Mouse (Mus musculus): ENCODE data around the gene Cyb5r3.
"Not testable (repeated sequence)": the region's sequence is repeated elsewhere in the genome, so short reads cannot be mapped to it uniquely, and the experiment has no call there.

Gene Cyb5r3

DNA sequence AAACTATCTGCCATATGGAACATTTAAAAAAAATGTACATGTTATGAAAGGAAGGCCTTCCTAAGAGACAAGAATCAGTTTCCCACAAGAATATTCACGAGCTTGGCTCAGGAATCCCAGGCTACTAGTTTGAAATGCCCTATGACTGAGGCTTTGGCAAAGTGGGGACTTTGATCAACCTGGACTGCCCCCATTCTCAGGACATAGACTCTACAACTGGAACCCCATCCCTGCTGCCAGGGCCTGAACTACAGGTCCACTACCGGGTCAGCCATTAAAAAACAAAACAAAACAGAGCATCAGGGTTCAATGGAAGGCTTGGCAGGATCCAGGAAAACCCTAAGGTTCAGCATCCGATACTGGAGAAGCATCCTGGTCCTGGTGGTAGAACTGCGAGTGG is 21.7 kb downstream of the Cyb5r3 start:
- no peak for DNase-seq (ENCODE audit: low spot score in 2 of 2)

DNA sequence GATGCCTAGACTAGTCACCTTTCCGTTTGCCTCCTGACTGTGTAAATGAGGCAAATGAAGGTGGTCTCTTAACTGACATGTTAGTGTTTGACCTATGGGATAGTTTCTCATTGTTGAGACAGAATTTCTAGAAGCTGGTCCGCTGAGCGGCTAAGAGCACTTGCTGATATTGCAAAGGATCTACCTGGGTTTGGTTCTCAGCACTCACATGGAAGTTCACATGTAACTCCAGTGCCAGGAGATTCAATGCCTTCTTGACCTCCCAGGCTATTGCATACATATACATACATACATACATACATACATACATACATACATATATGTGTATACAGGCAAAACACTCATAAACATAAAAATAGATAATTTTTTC is 22.3 kb downstream of the Cyb5r3 start:
- DNase-seq (ENCODE audit: low spot score in 2 of 2): no peak

DNA sequence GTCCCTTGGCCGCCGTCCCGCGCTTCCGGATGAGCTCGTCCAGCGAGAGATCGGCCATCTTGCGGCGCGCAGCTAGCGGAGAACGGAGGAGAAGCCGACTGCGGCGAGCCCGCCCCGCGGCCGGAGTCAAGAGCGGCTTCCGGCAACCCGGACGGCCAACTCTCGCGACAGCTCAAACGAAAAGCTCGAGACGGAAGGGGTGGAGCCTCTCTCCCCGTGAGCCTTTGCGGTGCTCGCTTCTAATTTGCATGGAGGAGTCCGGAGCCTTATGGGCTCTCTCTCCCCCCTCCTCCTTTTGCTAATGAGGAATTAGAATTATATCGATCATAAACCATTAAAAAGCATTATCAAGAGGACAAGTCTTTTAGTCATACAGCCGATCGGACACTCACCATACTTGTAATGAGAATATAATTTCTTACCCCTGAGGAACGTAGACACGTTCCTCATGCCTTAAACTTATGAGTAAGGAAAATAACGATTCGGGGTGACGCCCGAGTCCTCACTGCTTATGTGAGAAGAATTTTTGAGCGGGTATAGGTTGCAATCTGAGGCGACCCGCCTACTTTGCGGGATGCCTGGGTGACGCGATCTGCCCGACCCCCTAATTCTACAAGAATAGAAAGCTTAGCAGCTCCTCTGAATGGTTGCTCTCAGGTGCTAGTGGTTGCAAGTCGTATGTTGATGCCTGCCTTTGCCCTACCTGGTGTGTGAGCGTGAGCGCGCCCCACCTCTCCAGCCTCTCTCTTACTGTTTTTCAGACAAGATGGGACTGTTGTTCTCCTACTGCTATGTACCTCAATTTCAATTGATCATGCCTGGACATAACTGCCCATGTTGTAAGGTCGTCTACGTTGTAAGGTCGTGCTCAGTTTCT is 23.0 kb downstream of the Cyb5r3 start, which contains the start of gene Poldip3:
TSS of gene Poldip3 (minus strand) at position 189 of the 877 bp plus-strand sequence.
- DNase-seq (ENCODE audit: low spot score in 2 of 2): peak; percentile 97 to 98

DNA sequence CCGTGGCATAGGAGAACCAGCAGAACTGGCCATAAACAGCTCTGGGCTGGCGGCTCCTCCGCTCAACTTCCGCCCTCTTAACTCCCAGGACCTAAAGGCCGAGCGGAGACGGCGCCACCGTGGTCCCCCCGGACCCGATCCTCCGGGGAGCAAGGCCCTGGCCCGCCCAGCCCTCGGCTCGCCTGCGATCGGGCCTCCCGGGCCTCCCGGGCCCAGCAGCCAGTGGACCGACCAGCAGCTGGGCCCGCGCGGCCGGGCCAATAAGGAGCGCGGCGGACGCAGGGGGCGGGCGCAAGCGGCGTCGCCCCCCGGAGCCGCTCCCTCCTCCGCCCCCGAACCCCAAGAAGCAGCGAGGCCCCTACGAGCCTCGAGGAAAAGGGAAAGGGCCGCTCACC is 23.6 kb downstream of the Cyb5r3 start:
- DNase-seq (ENCODE audit: low spot score in 2 of 2): no peak

DNA sequence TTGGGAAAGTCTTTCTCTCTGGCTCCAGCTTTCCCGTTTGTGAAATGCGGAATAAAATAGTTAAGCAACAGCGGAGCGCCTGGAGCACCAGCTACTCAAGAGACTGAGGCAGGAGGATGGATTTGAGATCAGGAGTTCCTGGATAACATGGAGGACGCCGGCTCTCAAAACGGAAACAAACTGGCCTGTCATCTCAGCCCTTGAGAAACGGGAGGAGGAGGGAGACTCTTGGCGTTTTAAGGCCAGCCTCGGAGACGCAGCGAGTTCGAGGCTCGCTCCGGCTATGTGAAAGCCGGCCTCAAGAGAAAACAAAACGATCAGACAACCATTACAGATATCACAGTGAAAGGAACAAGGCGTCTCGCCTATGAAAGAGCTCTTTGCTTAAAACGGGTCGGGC is 24.0 kb downstream of the Cyb5r3 start:
- DNase-seq (ENCODE audit: low spot score in 2 of 2): no peak

DNA sequence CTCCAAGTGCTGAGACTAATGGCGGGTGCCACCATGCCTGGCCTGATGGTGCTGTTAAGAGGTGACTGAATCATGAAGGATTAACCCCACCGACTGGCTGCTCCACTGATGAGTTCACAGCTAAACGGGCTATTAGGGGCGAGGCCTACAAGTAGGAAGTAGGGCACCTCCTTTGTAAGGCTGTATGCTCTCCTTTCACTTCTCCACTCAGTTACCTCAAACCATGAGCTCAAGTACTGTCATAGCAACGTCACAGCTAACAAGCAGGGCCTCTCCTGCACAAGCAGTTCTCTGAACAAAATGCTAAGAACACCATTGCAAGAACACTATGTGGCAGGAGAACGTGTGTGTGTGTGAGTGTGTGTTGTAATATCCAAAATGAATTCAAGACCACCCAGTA is 26.9 kb downstream of the Cyb5r3 start:
- no peak for DNase-seq (ENCODE audit: low spot score in 2 of 2)

DNA sequence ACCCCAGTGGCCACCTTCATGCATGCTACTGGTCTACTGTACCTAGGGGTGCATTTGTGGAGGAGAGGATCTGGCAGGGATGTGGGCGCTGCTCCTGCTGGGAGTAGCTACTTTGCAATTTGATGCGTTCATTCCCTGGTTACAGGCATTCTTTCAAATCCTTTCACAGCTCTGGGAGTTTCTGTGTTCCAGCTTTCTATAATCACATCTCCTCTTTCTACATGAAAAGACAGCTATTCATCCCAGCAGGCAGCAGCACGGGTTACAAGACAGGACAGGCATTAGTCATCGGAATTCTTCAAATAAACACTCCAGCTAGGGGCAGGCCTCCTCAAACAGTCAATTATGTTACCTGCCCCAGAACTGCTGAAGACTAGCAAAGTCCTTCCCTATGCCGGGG is 29.5 kb downstream of the Cyb5r3 start:
- DNase-seq (ENCODE audit: low spot score in 2 of 2): no peak

DNA sequence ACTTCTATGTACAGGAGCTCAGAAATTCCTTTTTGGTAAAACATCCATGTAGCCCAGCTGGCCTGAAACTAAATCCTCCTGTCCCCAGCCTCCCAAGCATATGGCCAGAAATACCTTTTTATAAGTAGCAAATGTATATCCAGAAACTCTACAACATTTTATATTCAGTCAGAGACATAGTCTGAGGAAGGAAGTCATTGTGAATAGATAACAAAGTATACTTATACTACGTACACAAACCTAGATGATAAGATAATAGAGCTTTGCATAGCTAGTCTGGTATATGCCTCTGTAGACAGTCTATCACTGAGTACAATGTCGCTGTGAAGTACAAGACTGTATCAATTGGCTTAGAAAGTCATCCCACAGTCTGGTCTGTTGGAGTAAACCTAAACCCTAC is 36.7 kb downstream of the Cyb5r3 start:
- no peak for DNase-seq (ENCODE audit: low spot score in 2 of 2)

DNA sequence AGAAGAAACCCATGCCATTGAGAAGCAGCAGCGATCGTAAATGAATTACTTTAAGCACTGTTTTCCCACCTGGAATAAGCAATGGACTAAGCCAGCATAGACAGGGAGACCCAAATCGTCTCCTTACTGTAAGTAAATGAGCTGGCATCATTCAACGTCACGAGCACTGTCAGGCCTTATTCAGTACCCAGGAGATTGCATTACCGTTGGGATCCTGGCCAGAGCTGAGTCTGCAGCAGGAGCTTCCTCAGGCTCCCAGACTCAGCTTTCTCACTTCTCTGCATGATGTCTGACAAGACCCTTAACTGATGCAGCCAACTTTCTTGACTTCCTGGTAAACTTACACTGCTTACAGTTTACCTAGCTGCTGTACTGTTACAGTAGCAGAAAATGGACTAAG is 37.7 kb downstream of the Cyb5r3 start:
- no peak for DNase-seq (ENCODE audit: low spot score in 2 of 2)

DNA sequence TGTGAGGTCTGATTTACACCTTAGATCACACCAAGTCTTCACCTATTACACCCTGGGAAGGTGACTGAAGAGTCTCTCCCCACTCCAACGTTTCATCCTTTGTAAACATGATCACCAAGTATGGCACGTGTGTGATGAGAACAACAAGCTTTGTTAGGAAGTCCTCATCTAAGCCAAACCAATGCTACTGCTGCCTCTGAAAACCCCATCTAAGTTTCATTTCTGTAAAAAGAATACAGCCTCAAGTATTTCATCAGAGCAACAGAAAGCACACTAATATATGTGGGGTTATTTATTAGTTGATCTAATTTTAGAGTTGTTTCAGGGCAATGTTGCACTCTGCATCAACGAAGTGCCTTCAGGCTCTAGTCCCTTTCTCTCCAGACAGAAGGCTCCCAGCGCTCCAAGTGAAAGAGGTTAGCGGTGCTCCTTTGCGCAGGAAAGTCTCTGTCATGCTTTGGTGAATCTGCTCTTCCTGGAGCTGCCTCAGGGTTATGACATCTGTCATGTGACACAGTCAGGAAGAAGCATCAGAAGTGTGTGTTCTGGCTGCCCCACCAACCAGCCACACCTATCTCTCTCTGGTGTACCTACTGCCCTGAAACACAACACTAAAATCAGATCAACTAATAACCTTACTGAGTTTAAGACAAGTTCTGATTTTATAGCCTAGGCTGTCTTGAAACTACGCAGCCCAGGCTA is 42.7 kb downstream of the Cyb5r3 start:
- DNase-seq (ENCODE audit: low spot score in 2 of 2): no peak

DNA sequence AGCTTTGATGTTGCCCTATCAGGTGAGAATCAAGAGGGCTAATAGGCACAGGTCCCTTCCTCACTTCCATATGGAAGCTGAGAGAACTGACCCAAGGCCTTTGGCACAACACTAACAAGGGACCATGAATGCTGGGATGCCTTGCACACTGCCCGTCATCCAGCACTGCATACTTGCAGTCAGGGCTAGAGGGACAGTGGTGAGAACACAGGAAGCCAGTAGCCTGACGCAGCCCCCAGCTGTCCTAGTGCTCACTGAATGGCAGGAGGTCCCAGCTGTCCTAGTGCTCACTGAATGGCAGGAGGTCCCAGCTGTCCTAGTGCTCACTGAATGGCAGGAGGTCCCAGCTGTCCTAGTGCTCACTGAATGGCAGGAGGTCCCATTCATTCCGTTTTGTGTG is 45.4 kb downstream of the Cyb5r3 start:
- DNase-seq (ENCODE audit: low spot score in 2 of 2): not testable (repeated sequence)

DNA sequence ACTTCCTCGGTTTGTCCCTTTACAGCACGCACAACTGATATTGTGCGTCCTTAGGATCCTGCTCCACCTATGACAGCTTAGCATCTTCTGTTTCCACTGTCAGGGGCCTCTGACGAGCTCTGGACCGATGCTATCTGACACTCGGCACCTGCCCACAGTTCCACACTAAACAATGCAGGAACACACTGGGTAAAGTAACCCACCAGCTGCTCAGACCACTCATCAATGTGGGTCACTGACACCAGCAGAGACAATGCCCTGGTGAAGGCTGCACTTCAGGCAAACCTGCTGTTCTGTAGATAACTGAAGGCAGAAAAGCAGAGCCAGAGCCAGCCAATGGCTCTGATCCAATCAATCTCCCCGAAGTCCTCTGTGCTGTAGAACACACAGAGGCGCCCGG is 45.8 kb downstream of the Cyb5r3 start:
- DNase-seq (ENCODE audit: low spot score in 2 of 2): no peak

DNA sequence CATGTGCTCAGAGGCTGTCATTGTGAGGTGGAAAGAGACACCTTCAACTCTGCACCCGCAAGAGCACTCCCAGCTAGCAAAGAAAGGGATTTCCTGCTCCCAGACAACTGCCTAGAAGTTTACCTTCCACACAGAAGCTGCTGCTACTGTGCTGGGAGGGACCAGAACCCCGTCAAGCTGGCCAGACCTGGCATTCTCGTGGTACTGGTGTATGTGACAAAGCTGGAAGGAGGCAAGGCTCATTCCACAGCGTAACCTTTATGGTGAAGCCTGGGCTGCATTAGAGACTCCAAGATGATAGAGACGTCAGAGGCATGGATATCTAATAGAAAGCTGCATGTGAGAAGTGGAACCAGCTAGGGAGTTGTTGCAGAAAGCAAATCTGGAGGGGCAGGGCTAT is 47.8 kb downstream of the Cyb5r3 start:
- no peak for DNase-seq (ENCODE audit: low spot score in 2 of 2)

DNA sequence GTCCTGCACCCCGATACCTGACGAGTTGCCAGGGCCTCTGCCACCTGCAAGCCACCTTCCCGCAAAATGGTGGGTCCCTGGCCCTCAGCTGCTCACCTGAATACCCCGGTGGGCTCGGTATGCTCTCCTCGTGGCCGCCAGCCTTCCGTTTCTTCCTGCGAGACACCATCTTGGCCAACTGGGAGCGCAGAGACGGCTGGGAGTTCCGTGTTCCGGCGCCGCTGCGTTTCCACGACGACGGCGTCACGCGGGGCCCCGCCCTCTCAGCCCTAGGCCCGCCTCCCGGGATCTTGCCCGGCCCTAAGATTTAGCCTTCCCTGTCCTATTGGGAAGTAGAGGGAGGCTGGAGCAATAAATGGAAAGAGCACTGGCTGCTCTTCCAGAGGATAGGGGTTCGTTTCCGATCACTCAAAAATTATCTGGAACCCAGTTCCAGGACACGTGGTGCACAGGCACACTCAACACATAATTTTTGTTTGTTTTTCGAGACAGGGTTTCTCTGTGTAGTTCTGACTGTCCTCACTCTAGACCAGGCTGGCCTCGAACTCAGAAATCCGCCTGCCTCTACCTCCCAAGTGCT is 49.7 kb downstream of the Cyb5r3 start, which contains the start of gene Rrp7a:
TSS of gene Rrp7a (minus strand) at position 236 of the 580 bp plus-strand sequence.
- DNase-seq (ENCODE audit: low spot score in 2 of 2): peak; percentile 72 to 84

DNA sequence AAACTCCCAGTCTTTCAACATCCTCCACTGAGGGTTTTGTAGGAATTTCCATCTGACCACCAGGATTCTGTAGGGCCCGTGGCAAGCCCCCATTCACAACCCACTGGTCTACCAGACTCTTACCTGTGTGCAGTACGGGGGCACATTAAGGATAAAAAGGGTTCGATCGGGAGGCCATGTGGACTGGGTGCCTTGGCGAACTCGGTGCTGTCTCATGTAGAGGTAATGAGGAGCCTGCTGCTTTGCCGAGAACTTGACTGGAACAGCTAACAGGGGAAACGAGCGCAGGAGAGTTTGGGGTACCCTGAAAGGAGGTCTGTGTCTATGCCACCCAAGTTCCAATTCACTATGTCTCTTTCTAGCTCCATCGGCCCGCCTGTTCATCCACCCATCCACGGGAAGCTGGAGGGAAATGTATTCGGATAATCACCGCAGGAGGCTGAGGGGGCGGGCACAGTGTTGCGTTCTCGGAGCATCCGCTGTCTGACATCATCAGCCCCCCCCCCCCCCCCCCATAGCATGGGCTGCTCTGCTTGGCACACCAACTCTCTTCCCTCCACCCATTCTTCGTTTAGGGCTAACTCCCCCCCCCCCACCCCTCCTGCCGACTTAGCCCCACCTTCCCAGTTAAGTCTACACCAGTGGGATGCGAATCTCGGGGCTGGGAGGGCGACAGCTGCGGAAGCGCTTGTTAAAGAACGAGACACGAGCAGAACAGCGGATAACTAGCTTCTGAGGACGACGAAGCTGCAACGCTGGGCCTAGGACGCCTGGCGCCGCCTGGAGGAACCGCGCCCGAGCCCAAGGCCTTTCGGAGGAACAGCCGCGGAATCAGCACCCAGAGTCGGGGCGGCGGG is 50.5 kb downstream of the Cyb5r3 start:
- DNase-seq (ENCODE audit: low spot score in 2 of 2): no peak

DNA sequence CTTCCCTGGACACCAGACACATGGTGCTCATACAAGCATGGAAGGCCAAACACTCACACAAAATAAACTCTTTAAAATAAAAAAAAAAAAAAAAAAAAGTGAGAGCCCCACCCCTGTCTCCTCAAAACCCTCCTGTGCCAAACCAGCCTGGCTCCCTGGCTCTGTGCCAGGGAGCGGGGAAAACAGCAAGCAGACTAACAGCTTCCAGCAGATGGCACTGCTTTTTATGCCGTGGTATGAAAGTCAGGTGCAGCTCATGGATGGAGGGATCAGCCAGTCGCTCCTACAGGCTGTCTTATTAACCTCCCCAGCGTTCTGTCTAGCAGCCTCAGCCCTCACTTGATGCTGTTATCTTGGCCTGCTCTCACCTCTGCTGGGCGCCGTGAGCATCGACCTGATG is 54.0 kb downstream of the Cyb5r3 start:
- no peak for DNase-seq (ENCODE audit: low spot score in 2 of 2)

DNA sequence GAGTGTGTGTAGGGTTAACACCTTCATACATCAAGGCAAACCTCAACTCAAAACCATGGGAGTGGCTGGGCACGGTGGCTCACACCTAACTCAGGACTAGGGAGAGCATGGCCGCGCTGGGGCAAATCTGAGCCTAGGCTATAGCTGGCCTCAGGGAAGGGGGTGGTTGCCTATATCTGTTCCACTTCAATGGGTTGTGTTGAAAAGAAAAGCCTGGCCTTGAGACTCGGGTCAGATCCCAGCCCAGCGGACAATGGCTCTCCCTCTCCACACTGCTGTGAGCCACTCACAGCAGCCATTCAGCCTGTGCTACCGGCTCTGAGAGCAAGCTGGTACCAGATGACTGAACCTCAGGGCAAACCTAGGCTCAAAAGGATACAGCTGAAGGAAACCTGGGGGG is 57.3 kb downstream of the Cyb5r3 start:
- DNase-seq (ENCODE audit: low spot score in 2 of 2): no peak

DNA sequence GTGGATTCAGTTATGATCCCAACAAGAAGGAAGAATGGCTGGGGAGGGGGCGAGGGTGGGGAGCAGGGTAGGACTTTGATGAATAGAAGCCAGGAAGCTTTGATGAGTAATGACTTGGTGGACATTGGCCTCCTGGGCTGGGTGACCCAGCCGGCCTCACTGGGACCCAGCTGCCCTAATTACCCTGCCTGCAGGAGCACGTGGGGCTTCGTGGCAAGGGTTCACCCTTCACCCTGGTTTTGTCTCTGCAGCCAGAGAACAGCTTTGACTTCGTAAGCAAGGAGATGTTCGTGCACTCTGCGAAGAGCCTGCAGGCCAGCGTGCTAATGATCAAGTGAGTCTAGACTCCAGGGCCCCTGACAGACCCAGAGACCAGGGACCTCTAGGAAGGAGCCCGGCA is 58.3 kb downstream of the Cyb5r3 start:
- DNase-seq (ENCODE audit: low spot score in 2 of 2): no peak

DNA sequence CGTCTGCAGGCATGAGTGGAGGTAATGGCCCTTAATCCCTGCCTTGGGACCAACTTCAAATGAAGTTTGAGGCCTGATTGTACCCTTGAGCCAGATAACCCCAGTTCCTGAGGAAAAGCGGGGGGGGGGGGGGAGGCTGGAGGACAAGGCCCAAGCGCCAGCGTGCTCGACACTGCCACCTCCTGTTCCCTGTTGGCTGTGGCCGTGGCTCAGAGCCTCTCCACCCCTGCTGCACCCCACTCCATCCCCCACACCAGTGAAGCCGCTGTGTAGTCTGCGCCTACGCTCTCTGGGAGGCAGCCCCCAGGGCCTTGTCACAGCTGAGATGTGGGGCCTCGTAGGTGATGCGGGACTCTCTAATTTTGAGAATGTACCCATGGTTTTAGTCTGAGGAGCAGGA is 59.5 kb downstream of the Cyb5r3 start:
- peak in 1 of 2 experiments; percentile 54 for DNase-seq (ENCODE audit: low spot score in 2 of 2)

DNA sequence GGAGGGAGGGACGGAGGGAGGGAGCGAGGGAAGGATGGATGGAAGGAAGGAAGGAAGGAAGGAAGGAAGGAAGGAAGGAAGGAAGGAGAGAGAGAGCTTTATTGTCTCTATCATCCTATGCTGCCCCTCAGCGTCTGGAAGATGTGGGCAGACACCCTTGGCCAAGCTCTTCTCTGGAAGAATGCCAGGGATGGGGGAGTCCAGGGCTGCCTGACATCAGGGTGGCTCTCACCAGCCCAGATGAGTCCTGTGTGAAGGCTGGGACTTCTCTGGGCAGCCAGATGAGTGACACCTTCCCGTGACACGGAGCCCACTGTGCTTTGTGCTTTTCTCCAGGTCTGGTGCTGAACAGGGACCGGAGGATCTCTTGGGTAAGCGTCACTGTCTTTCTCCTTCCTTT is 60.5 kb downstream of the Cyb5r3 start:
- no peak for DNase-seq (ENCODE audit: low spot score in 2 of 2)

DNA sequence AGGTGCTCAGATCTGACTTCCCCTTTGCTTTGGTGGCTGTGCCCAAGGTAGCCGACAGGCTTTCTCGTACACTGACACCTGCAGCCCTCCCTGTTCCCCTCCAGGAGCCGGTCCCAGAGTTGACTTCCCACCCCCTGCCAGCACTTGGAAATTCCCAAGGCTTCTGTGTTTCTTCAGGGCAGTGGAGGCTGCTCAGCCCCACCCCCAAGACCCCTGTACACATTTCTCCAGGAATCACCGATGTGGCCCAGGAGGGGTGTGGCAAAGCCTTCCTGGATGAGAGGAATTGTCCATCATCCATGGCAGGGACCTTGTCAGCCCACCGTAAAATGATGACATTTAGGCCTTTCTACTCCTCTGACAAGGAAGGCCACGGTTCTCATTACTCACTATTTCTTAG is 61.1 kb downstream of the Cyb5r3 start:
- DNase-seq (ENCODE audit: low spot score in 2 of 2): no peak

DNA sequence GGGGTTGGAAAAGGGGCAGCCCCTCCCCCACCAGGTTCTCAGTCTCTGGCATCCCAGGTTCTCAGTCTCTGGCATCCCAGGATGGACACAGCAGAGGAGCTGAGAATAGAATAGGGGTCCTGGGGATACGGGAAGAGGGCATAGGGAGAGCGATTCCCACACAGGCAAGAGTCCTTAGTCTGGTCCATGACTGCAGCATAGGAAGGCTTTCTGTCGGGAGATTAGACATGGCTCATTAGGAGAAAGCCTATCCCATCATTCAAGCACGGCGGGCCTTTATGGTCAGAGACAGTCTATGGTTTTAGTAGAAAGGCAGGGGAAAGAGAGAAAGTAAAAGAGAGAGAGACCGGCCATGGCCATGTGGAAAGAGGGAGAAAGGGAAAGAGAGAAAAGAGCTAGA is 64.6 kb downstream of the Cyb5r3 start:
- DNase-seq (ENCODE audit: low spot score in 2 of 2): no peak
